Mouse (Mus musculus) kidney, postnatal 0 days (tissue): ENCODE results near the gene Notch2. TPM values are rescaled to one million over a fixed set of nuclear protein-coding genes. Genes with fewer than 3 reads are reported as not detected.
A peak's percentile ranks its signal among the peaks of the same experiment; 100 is the strongest.

Source experiments
- ATAC-seq: fragments of 200-750 bp; cut with Nextera tagmentation; replicated peaks from 2 replicates; pipeline ENCODE4 v1.8.0; 2017; ENCODE audit warnings: low read depth, moderate number of reproducible peaks, moderate TSS enrichment, moderate library complexity; ENCODE audit not compliant: low FRiP score
- DNase-seq: peaks from one replicate; pipeline ENCODE4 v3.0.0-alpha.2; 2016; ENCODE audit warnings: low spot score
- H3K27ac ChIP-seq: fragments of 300-500 bp; sonication (generic); 2 replicates; pipeline ENCODE4 v1.5.1; 2014; ENCODE audit warnings: mild to moderate bottlenecking
- H3K27me3 ChIP-seq: fragments of 300-500 bp; sonication (generic); 2 replicates; pipeline ENCODE4 v1.6.1; 2014; ENCODE audit warnings: low read length, mixed read lengths; ENCODE audit not compliant: insufficient read depth
- H3K36me3 ChIP-seq: fragments of 300-500 bp; sonication (generic); 2 replicates; pipeline ENCODE4 v1.6.1; 2014; ENCODE audit warnings: low read length, mixed read lengths; ENCODE audit not compliant: insufficient read depth
- H3K4me1 ChIP-seq: fragments of 300-500 bp; sonication (generic); replicated peaks from 2 replicates; pipeline ENCODE4 v1.6.1; 2014; ENCODE audit warnings: antibody characterized with exemption, low read length, mixed read lengths; ENCODE audit not compliant: insufficient read depth
- H3K4me2 ChIP-seq: fragments of 300-500 bp; sonication (generic); 2 replicates; pipeline ENCODE4 v1.6.1; 2014; ENCODE audit warnings: mild to moderate bottlenecking, low read length, moderate library complexity, mixed read lengths
- H3K4me3 ChIP-seq: fragments of 300-500 bp; sonication (generic); replicated peaks from 2 replicates; pipeline ENCODE4 v1.5.1; 2014; ENCODE audit warnings: low read depth, low read length
- H3K9ac ChIP-seq: fragments of 300-500 bp; sonication (generic); 2 replicates; pipeline ENCODE4 v1.6.1; 2014; ENCODE audit warnings: low read depth, low read length
- H3K9me3 ChIP-seq: fragments of 300-500 bp; sonication (generic); replicated peaks from 2 replicates; pipeline ENCODE4 v1.6.1; 2016; ENCODE audit warnings: low read length, inconsistent platforms, mixed read lengths
- CTCF ChIP-seq: IDR thresholded peaks from 2 replicates; pipeline ENCODE4 v1.5.1; 2016; ENCODE audit warnings: antibody characterized with exemption, low read depth, mild to moderate bottlenecking, moderate library complexity
- WGBS: fragments of 180-500 bp; shearing (Covaris S2); extraction: QIAGEN DNeasy Blood & Tissue Kit; methylation state at CpG from one replicate; pipeline ENCODE4 v1.1.7; 2014; 5-methylcytosine and 5-hydroxymethylcytosine counted together
- polyA plus RNA-seq: library from polyadenylated mRNA; unstranded; fragments of >200 nt; fragmentation: Nextera tagmentation; extraction: Ambion mirVana; gene quantifications from 2 replicates; pipeline ENCODE4 v1.2.1, GENCODE M21; 2015

The Notch2 gene
- polyA plus RNA-seq, 1 experiment from 2014 or later: 25.2 TPM

DNA sequence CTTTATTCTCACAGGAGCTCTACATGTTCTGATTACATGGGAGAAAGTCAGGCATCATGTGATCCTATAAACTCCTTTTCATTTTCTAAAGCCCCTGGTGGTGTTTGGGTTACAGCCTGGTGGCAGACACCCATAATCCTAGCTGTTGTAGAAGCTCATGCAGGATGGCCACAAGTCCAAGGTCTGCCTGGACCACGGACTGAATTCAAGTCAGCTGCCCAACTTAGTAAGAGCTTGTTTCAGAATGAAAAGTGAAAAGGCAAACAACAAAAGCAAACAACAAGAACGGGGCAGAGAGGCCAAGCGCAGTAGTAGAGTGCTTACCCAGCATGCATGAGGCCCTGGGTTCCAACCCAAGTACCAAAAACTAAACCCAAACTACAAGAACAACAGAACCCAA, 95.5 kb downstream of the Notch2 start:
- no peak overlapping the region for H3K27ac ChIP-seq
- ATAC-seq (no peak), DNase-seq (no peak)
- peaks cover 51% of the 10 kb centered on the region for H3K36me3 ChIP-seq
- no peaks in the 10 kb centered on the region for H3K27me3 ChIP-seq
- 89% methylated on average over 3 of the region's 3 CpGs for WGBS
- H3K9ac ChIP-seq: no peak overlapping the region
- no peak overlapping the region for H3K4me3 ChIP-seq
- H3K4me2 ChIP-seq: no peak overlapping the region
- H3K4me1 ChIP-seq: 0 out of 2 replicates have a peak, but pooled peaks cover 3% of the 10 kb centered on the region
- no peak for TF ChIP-seq CTCF
- H3K9me3 ChIP-seq: no peaks in the 10 kb centered on the region

DNA sequence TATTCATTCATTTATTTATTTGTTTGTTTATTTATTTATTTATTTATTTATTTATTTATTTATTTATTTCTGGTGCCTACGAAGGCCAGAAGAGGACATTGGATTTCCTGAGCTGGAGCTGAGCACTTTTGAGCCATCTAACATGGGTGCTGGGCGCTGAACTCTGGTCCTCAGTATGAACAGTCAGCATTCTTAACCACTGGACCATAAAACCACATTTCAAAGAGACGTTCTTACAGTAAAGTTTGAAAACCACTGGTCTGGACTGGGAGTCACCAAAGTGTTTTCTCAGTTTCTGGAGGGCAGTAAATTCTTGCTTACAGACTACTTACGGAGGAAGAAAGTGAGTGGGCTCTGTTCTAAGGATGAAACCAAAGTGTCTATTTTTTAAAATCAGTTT, 97.3 kb downstream of the Notch2 start:
- 0 out of 2 replicates have a peak overlapping the region, but pooled peaks have one; percentile 42 for H3K27ac ChIP-seq
- ATAC-seq (no peak), DNase-seq (peak; percentile 32)
- H3K9me3 ChIP-seq: no peaks in the 10 kb centered on the region
- H3K4me3 ChIP-seq: no peak overlapping the region
- H3K36me3 ChIP-seq: peaks cover 50% of the 10 kb centered on the region
- no peak overlapping the region for H3K4me2 ChIP-seq
- TF ChIP-seq CTCF: no peak
- 0 out of 2 replicates have a peak, but pooled peaks cover 3% of the 10 kb centered on the region for H3K4me1 ChIP-seq
- H3K27me3 ChIP-seq: no peaks in the 10 kb centered on the region
- 65% methylated on average over 4 of the region's 4 CpGs for WGBS
- no peak overlapping the region for H3K9ac ChIP-seq

DNA sequence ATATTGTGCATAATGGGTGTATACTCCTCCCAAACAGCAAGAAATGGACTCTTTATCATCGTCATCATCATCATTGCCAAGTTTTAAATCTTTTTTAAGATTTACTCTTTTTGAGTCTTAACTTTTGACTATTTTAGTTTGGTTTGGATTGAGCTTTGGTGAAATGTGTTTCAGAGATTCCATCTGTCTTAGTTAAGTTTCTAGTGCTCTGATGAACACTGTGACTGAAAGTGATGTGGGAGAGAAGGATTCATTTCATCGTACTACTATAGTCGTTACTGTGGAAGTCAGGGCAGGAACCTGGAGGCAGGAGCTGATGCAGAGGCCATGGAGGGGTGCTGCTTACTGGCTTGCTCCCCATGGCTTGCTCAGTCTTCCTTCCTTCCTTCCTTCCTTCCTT, 104.9 kb downstream of the Notch2 start:
- Histone ChIP-seq H3K9me3 (no peaks in the 10 kb centered on the region), H3K9ac (no peak overlapping the region), H3K4me2 (no peak overlapping the region), H3K36me3 (peaks cover 64% of the 10 kb centered on the region), H3K27ac (no peak overlapping the region), H3K27me3 (no peaks in the 10 kb centered on the region), H3K4me3 (no peak overlapping the region), H3K4me1 (0 out of 2 replicates have a peak, but pooled peaks cover 7% of the 10 kb centered on the region)
- WGBS: 92% methylated on average over 3 of the region's 3 CpGs
- DNase-seq (no peak), ATAC-seq (no peak)
- no peak for TF ChIP-seq CTCF

DNA sequence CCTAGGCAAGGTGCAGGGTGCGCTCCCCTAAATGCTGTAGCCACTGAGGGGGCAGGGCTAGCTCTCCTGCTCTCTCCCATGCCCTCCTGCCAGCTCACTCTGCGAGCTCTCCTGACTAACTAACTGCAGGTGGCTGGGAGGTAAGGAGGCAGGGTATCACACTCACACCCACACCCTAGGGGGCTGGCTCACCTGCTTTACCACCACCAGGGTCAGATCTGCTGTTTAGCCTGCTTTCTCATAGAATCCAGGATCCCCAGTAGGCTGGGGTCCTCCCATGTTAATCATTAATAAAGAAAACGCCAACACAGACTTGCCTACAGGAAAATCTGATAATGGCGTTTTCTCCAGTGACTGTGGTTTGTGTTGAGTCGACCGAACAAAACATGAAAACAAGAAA, 106.0 kb downstream of the Notch2 start:
- TF ChIP-seq CTCF: peak; percentile 20; the same call in 1 of the 2 replicates
- peak; percentile 62; the same call in 1 of the 2 replicates for ATAC-seq
- no peak for DNase-seq
- Histone ChIP-seq H3K27me3 (no peaks in the 10 kb centered on the region), H3K36me3 (peaks cover 66% of the 10 kb centered on the region), H3K27ac (peak overlapping the region; percentile 64), H3K4me2 (no peak overlapping the region), H3K9me3 (no peaks in the 10 kb centered on the region), H3K9ac (no peak overlapping the region), H3K4me3 (no peak overlapping the region), H3K4me1 (0 out of 2 replicates have a peak, but pooled peaks cover 7% of the 10 kb centered on the region)
- WGBS: 68% methylated on average over 6 of the region's 6 CpGs

DNA sequence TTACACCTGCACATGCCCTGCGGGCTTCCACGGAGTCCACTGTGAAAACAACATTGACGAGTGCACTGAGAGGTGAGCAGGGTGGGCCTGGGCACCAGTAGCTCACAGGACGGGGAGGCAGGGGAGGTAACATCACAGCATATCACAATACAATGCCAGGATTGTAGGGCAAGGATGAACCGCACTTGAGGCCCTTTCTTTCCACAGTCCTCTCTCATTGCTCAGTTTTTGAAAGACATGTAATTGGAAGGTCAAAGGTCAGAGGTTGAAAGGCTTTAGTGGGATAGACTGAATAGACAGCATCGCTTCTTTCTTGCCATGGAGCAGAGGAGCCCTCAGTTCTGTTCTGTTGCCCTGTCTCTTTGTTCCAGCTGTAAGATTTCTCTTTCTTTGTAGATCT, 107.6 kb downstream of the Notch2 start:
- no peak for DNase-seq
- 0 out of 2 replicates have a peak, but pooled peaks cover 7% of the 10 kb centered on the region for H3K4me1 ChIP-seq
- WGBS: 67% methylated on average over 6 of the region's 6 CpGs
- H3K4me3 ChIP-seq: no peak overlapping the region
- no peaks in the 10 kb centered on the region for H3K27me3 ChIP-seq
- ATAC-seq: no peak
- H3K9ac ChIP-seq: no peak overlapping the region
- no peak overlapping the region for H3K4me2 ChIP-seq
- peaks cover 61% of the 10 kb centered on the region for H3K36me3 ChIP-seq
- no peak for TF ChIP-seq CTCF
- no peak overlapping the region for H3K27ac ChIP-seq
- H3K9me3 ChIP-seq: no peaks in the 10 kb centered on the region

DNA sequence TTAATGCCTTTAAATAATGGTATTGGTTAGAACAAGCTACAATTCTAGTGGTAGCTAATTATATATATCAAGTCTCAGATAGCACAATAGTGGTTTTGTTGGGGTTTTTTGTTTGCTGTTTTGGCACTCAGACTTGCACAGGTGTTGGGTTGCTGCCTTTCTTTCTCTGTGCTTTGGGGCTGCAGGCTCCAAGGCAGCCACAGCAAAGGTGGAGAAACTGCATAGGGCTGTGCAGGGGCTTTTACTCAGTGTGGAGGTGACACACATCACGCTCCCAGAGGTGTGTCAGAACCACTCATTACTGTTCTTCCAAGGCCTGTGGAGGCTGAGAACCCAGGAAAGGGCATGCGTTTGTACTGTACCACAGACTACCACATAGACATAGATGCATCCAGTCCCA, 114.4 kb downstream of the Notch2 start:
- 100% methylated on average over 2 of the region's 2 CpGs for WGBS
- ATAC-seq (no peak), DNase-seq (no peak)

DNA sequence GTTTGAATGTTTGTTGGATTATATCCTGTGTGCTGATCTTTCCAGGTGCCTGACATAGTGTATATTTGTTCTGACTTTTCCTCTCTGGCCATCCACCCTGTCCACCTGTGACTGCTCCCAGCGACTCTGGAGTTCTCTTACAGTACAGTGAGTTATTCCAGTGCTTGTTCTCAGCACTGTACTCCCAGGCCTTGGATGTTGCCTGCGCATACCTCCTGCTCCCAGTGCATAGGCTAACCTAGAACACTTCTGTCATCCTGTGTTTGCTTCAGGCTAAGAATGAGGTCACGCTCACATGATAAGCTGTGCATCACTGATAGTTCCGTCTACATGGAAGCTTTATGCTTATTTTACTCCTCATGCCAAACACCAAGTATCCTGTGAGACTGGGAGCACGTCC, 115.4 kb downstream of the Notch2 start:
- Histone ChIP-seq H3K9ac (no peak overlapping the region), H3K27ac (no peak overlapping the region), H3K4me1 (no peaks in the 10 kb centered on the region), H3K36me3 (peaks cover 68% of the 10 kb centered on the region), H3K9me3 (no peaks in the 10 kb centered on the region), H3K4me3 (no peak overlapping the region), H3K4me2 (no peak overlapping the region), H3K27me3 (no peaks in the 10 kb centered on the region)
- DNase-seq (no peak), ATAC-seq (no peak)
- no peak for TF ChIP-seq CTCF
- WGBS: 88% methylated on average over 5 of the region's 5 CpGs

More for the DNA sequence above, 114.4 kb downstream of the Notch2 start:
- Histone ChIP-seq H3K9me3 (no peaks in the 10 kb centered on the region), H3K27ac (no peak overlapping the region), H3K4me3 (no peak overlapping the region), H3K27me3 (no peaks in the 10 kb centered on the region), H3K36me3 (peaks cover 71% of the 10 kb centered on the region), H3K9ac (no peak overlapping the region), H3K4me1 (no peaks in the 10 kb centered on the region), H3K4me2 (no peak overlapping the region)
- TF ChIP-seq CTCF: no peak
